Mouse (Mus musculus): Measurements from ENCODE around the gene Krt80.

GRCm38 (mm10) chr15:101298550-101298949 lies 71.4 kb downstream of the Krt80 start:
- TF ChIP-seq CTCF (conservative IDR thresholded peaks at IDR 0.05 in 1 of 2, IDR thresholded peaks at IDR 0.05 in 1 of 2; ENCODE audit: low read depth in 2 of 2, low read length in 2 of 2) (no peak), MAZ (IDR thresholded peaks at IDR 0.05; ENCODE audit: low read depth, low read length) (no peak), ZNF384 (IDR thresholded peaks at IDR 0.05; ENCODE audit: low read depth, low read length) (no peak)
